Mouse (Mus musculus) embryonic fibroblast, embryonic 13.5 days (primary cell): ENCODE measurements around the gene Caps2.

Source experiments
- CTCF ChIP-seq: IDR thresholded peaks from 2 replicates; pipeline ENCODE4 v1.5.1; 2011; ENCODE audit warnings: mild to moderate bottlenecking, control low read depth, low read length, moderate library complexity, borderline replicate concordance; ENCODE audit not compliant: insufficient read depth
- POLR2A ChIP-seq: IDR thresholded peaks from 2 replicates; pipeline ENCODE4 v1.6.1; 2011; ENCODE audit warnings: low read depth, mild to moderate bottlenecking, control low read depth, low read length, moderate library complexity

- TF ChIP-seq POLR2A (no peak), CTCF (peak; percentile 34; the same call in 1 of the 2 replicates)
Measured at GRCm38 (mm10) chr10:112203463-112203862, 40.0 kb downstream of the Caps2 start.
